Mouse (Mus musculus): ENCODE results near the gene Olfr750.

Olfr750 gene

DNA sequence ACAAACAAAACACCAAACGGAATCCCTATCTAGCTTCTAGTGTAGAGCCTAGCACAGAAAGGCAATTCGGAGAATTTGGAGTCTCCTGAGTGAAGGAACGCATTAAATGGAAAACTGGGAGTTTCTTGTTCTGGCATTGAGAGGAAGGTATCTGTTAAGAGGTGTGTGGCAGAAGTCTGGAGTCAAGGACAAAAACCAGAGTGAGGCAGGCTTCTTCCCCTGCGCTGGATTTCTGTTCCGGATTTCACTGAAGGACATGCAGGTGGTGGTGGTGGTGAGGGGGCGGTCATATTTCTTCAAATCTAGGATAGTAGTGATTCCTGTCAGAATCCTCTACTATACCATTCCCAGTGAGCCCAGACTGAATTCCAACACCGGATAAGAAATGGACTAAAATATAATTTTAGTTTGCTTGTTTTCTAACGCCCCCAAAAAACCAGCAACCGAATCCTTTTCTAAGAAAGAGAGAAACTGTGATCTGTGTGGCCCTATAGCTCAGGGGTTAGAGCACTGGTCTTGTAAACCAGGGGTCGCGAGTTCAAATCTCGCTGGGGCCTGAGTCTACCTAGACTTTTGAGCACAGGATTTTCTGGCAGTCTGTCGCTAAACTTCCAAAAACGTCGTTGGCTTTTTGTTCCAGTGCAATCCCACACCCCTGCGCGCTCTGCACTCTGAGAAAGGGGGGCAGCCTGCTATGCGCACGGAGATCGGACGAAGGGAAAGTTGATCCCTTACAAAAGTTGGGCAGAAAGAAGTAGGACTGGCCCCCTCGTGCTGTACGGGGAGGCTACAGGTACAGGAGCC lies 14.1 kb upstream of the Olfr750 start:
- peak; percentile 90 for DNase-seq

DNA sequence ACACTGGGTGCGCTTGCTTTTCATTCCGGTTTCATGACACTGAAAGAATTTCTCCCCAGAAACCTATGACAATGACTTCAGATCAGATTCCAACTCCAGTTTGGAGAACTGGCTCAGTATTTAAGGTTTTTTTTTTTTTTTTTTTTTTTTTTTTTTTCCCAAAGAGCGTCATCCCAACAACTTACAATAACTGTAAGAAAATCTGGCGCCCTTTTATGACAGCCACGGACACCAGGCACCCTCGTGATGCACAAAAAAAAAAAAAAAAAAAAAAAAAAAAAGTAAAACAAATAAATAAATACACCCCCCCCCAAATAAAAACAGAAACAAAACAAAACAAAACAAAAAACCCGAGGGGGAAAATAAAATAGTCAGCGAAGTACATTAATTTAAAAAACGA lies 13.5 kb upstream of the Olfr750 start:
- DNase-seq, result no peak

DNA sequence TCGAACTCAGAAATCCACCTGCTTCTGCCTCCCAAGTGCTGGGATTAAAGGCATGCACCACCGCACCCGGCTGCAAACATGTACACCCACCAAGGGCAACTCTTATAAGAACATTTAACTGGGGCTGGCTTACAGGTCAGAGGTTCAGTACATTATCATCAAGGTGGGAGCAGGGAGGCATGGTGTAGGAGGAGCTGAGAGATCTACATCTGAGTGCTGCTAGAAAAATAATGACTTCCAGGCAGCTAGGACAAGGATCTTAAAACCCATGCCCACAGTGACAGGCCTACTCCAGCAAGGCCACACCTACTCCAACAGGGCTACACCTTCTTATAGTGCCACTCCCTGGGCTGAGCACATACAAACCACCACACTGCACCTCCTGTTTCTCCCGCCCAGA lies 11.7 kb upstream of the Olfr750 start:
- DNase-seq, result no peak

- DNase-seq, result no peak
Observed at GRCm38 (mm10) chr14:51085086-51085485, 10.9 kb upstream of the Olfr750 start.

DNA sequence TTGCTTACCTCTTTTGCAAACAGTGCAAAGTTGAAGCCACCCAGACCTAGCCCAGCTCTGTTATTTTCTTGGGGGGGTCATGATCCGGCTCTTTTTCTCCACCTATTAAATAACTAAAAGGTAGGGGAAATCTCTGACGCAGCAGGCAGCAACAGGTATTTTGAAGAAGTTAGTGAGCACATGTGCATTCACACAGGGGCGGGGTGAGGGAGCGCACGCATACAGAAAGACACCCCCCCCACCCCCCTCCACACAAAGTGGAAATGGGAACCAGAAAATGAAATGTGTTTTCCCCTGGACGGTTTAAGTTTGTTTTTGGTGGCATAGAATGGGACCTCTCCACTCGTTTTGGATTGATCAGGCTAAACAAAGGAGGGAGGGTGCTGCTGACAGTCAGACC lies 9.6 kb upstream of the Olfr750 start:
- no peak for DNase-seq

DNA sequence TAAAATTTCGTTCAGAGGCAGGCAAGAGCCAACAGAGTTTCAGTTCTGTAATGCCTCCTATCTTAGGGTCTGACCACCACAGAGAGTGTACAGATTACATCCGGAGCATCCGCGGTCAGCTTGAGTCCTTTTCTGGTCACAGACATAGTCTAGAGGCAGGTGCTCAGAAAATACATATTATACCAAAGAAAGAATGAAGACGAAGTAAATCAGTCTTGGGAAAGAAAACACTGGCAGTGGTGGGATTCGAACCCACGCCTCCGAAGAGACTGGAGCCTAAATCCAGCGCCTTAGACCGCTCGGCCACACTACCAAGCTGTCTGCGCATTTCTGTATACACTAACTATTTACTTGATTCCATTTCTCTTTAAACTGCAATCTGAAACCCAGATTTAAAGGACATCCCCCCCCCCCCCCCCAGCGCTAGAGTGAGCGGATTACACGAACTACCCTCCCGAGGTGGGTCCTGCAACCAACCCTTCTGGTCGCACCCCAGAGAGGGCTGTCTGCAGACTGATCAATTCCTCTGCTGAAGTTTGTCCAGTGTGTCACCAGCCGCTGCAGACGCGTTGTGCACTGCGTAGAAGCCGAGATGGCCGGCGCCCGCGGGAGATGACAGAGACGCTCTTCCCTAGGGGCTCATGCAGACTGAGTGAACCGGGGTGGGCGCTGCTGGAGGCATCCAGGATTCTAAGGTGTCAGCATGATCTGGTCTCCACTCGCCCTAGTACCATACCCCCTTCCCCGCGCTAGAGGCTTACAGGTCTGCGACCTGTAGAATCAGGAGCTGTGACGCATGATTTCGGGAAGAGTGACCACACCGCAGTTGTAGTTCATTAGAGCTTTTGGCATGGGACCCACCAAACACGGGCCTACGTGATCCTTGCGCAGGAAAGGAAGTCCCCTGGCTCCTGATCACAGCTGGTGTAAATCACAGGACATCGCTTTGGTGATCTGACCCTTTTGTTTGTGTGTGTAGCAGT lies 8.7 kb upstream of the Olfr750 start:
- peak; percentile 63 for DNase-seq

- DNase-seq, result no peak
Observed at GRCm38 (mm10) chr14:51081035-51081434, 6.8 kb upstream of the Olfr750 start.

DNA sequence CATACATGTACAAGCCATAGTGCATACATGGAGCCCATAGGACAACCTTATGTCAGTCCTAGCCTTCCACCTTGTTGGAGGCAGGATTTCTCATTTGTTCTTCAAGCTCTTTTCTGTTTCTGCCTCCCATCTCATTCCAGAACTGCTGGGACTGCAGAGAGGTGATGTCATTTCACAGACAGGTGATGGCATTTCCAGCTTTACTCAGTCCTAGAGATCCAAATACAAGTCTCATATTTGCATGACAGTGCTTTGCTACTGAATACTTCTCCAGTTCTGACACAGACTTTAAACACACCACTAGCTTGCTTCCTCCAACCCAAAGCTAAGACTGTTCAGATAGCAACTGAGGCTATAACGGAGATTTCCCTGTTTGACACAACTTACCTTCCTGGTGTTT lies 4.9 kb upstream of the Olfr750 start:
- DNase-seq, result no peak

DNA sequence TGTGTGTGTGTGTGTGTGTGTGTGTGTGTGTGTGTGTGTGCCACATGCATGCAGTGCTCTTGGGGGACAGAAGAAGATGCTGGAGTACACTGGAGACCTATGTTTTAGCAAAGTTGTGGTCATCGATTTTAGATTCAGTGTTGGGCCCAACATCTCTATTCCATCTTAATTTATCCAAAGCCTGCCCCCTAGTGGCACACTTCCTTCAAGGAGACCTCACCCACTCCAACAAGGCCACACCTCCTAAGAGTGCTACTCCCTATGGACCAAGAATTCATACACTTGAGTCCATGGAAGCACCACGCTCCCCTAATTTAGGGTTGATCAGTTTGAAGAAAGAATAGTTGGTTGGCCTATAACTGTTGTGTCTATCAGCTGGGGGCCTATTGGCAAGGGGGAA lies 4.6 kb downstream of the Olfr750 start:
- no peak for DNase-seq

- no peak for DNase-seq
Observed at GRCm38 (mm10) chr14:51068956-51069355, 5.3 kb downstream of the Olfr750 start.

- DNase-seq, result no peak
Observed at GRCm38 (mm10) chr14:51060761-51061160, 13.5 kb downstream of the Olfr750 start.

- DNase-seq, result no peak
Observed at GRCm38 (mm10) chr14:51057401-51057831, 16.8 kb downstream of the Olfr750 start, which contains the start of gene Rnase12. Gene Rnase12, minus strand, starts transcription at chr14:51057661.

DNA sequence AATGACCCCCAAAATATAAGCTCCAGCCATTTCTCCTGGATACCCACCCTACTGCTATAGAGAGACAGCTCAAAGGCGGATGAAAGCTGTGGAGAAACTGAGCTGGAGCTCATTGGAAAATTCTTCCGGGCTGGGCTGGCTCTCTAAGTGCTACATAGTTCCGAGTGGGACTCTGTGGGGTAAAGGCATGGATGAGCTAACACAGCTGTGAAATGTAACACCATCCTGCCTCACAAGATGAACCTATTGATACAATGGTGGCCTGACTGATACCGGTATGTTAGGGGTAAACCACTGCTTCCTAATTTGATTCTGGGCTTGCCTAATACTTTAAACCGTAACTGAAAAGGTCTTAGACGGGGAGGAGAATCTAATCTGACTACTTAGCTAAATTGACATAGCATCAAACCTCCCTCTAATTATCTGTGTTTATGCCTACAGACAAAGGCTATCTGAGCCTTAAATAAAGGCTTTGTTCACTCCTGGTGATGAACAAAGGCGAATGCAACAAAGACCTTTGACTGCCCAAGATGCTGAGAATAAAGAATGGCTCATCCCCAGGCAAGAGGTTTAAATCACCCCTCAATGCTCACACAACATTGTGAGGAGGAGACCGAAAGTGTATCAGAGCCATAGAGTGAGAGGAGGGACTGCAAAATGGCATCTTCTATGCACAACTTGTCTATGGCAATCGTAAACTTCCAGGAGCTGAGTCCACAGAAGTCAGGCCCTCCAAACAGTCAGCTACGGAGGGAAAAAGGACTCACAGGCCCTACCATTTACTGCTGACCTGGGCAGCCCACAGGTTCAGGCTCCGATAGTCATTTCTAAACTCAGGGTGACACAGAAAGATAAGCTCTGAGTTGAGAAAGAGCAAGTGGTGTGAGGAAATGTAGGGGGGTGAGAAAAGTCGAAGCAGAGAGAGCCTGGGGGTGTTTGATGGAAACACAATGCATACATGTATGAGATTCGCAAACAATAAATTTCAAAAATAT lies 19.7 kb downstream of the Olfr750 start:
- DNase-seq, result no peak

GRCm38 (mm10) chr14:51053176-51053575 lies 21.1 kb downstream of the Olfr750 start:
- DNase-seq, result no peak

- no peak for DNase-seq
Observed at GRCm38 (mm10) chr14:51051941-51052340, 22.3 kb downstream of the Olfr750 start.

- no peak for DNase-seq
Observed at GRCm38 (mm10) chr14:51050063-51050462, 24.2 kb downstream of the Olfr750 start, which contains the start of gene Rnase11. Gene Rnase11, minus strand, starts transcription at chr14:51050163.

DNA sequence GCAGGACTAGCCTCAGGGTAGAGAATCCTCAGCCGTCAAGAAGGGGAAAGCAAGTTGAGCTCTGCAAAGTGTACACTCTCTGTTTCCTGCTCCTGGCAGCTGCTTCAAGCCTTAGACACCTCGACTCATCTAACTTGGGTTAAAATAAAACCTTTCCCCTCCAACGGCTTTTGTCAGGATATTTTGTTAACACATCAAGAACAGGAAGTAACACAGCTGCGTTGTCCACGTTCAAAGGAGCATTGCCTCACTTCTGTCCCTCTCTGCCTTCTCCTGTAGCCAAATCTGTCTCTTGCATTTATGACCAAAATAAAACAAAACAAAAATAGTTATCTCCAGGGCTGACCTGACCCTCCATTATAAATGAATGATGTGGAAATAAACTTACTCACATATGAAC lies 26.4 kb downstream of the Olfr750 start:
- DNase-seq, result no peak

- DNase-seq, result no peak
Observed at GRCm38 (mm10) chr14:51041769-51042168, 32.5 kb downstream of the Olfr750 start, which contains the start of gene Rnase9. Gene Rnase9, minus strand, starts transcription at chr14:51041869.

DNA sequence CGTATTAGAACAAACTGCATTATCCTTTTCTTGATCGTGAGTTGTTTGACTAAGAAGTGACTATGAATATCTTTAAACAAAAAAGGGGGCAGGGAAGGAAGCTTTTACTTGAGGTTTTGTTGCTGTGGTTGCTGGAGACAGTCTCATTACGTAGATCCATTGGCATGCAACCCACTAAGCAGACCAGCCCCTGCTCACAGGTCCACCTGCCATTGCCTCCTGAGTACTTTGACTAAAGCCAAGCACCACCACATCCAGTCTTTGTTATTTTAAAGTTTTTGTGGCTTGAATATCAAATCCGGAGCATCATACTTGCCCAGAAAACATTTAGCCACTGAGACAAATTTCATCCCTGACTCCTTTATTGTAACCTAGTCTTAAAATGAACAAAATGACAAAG lies 38.0 kb downstream of the Olfr750 start:
- DNase-seq, result no peak

DNA sequence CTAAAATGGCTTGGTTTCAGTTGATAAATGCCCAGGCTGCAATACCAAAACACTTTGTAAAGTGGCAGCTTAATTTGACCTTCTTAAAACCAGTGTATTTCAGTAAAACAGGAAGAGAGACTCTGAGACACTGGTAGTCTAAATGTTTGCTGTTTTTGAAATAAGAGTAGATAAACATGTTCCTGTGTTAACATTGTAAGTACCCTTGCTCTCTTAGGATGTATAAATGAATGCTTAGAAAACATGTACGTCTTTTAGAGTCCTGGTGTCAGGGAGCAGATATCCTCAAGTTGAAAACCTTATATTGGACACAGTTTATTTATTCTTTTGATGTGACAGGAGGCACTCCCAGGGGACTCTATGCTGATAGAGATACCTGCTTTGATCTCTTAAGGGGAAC lies 39.0 kb downstream of the Olfr750 start:
- DNase-seq, result no peak

DNA sequence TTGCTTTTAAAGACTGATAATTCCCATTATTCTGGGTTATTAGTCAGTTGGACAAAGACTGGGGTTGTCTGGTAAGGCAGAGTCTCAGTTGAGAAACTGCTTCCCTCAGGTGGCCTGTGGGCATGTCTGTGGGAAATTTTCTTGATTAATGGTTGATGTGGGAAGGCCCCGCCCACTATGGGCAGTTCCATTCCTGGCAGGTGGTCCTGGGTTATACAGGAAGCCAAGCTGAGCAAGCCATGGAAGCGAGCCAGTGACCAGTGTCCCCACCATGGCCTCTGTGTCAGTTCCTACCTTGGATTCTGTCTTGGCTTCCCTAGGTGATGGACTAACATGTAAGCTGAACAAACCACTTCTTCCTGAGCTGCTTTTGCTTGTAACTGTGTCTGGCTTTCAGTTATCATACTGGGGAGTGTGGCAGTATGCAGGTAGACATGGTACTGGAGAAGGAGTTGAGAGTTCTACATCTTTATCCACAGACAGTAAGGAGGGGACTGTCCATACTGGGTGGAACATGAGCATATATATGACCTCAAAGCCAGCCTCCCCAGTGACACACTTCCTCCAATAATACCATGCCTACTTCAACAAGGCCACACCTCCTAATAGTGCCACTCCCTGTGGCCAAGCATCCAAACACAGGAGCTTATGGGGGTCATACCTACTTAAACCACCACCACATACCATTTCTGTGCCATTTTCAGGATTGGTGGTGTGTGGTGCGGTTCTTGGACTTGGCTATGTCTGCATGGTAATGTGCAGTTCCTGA lies 46.7 kb downstream of the Olfr750 start:
- no peak for DNase-seq
